Mouse (Mus musculus) macrophage (primary cell): ENCODE results near the gene Sacs. TPM values are rescaled to one million over a fixed set of nuclear protein-coding genes. Genes with fewer than 3 reads are reported as not detected.
"Not testable (repeated sequence)": the region's sequence is repeated elsewhere in the genome, so short reads cannot be mapped to it uniquely, and the experiment has no call there.

Experiments
- H3K27ac ChIP-seq: fragments of 350-480 bp; formaldehyde crosslinking; 2 replicates; pipeline ENCODE4 v1.9.0; 2021
- H3K36me3 ChIP-seq: fragments of 350-480 bp; formaldehyde crosslinking; 2 replicates; pipeline ENCODE4 v1.9.0; 2021; ENCODE audit errors: inconsistent target
- H3K4me3 ChIP-seq: fragments of 350-480 bp; formaldehyde crosslinking; 2 replicates; pipeline ENCODE4 v1.9.0; 2021; ENCODE audit errors: inconsistent target
- H3K79me2 ChIP-seq: fragments of 350-480 bp; formaldehyde crosslinking; 2 replicates; pipeline ENCODE4 v1.9.0; 2021; ENCODE audit errors: inconsistent target
- WGBS: methylation state at CpG from one replicate; pipeline ENCODE4 v1.1.7; 2026; ENCODE audit warnings: inconsistent platforms; ENCODE audit not compliant: missing documents; 5-methylcytosine and 5-hydroxymethylcytosine counted together
- polyA plus RNA-seq: library from polyadenylated mRNA; stranded (reverse); fragments of 250-400 nt; gene quantifications from 3 replicates; pipeline ENCODE4 v1.2.4, GENCODE M21; 2018; ENCODE audit warnings: inconsistent platforms

Gene Sacs
- polyA plus RNA-seq, 1 experiment from 2014 or later, result 1.3 TPM

DNA sequence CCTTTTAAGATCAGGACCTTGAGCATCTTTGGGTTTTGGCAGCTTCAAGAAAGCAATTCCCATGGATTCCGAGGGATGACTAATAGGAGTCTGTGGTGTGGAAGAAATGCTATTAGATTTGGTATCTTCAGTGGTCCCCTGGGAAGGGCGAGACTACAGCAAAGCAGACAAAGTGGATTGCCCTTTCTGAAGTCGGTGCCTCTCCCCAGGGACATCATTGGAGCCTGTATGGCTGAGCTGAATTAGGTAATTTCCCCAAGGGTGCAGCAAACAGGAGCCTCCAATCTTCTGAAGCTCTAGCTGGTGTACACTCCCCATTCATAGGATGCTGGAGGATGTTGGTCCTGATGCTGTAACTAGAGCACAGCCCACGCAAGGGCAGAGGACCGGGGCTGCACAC is 847 bp upstream of the Sacs start:
- WGBS, result 77% methylated on average over 3 of the region's 5 CpGs
- no peak overlapping the region for H3K4me3 ChIP-seq
- H3K79me2 ChIP-seq, result no peaks in the 10 kb centered on the region
- H3K27ac ChIP-seq, result no peak overlapping the region
- no peaks in the 10 kb centered on the region for H3K36me3 ChIP-seq

DNA sequence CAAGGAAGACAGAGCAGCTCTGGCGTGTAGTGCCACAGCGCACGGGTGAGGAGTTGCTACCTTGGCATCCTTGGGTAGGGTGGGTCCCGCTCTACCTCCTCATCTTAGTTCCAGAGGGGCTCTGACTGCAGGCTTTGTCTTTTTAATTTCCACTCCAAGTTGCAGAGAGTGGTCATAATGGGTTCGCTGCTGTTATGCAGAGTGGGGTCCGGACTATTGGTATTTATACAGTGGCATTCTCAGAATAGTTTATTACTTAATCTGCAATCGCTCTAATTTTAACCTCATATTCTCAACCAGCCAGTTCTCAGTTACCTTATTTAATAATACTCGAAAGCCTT is 440 bp downstream of the Sacs start:
- Histone ChIP-seq H3K27ac (no peak overlapping the region), H3K79me2 (no peaks in the 10 kb centered on the region), H3K36me3 (no peaks in the 10 kb centered on the region), H3K4me3 (no peak overlapping the region)
- 36% methylated on average over 8 of the region's 8 CpGs for WGBS

GRCm38 (mm10) chr14:61143358-61143757 is 5.1 kb downstream of the Sacs start:
- 84% methylated on average over 8 of the region's 8 CpGs for WGBS
- Histone ChIP-seq H3K4me3 (no peak overlapping the region), H3K36me3 (no peaks in the 10 kb centered on the region), H3K27ac (no peak overlapping the region), H3K79me2 (no peaks in the 10 kb centered on the region)

DNA sequence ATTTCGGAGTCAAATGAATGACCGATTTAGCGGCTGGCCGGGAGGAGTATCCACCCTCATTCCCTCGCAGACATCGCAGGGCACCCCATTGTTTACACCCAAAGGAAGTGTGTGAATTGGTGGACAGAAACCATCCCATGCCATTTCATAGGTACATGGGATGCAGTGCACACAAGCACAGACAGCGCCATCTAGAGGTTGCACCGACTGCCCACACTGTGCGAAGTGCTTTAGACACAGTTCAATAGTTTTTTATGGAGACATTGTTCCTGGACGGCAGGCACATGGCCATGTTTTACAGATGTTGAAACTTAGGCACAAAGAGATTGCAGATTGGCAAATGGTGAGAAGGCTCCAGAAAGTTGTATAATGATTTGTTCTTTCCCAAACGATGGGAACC is 5.6 kb downstream of the Sacs start:
- H3K27ac ChIP-seq, result no peak overlapping the region
- 54% methylated on average over 11 of the region's 11 CpGs for WGBS
- no peaks in the 10 kb centered on the region for H3K36me3 ChIP-seq
- H3K79me2 ChIP-seq, result no peaks in the 10 kb centered on the region
- no peak overlapping the region for H3K4me3 ChIP-seq

DNA sequence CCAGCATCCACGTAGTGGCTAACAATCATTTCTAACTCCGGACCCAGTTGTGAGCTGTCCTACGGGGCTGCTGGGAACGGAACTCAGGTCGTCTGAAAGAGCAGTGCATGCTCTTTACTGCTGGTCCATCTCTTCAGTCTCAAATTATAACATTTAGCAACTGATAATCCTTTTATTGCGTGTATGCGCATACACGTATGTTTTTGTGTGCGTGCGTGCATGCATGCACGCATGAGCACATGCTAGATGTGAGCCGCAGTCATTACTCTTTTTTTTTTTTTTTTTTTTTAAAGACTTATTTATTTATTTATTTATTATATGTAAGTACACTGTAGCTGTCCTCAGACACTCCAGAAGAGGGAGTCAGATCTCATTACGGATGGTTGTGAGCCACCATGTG is 12.2 kb downstream of the Sacs start:
- H3K36me3 ChIP-seq, H3K4me3 ChIP-seq, H3K79me2 ChIP-seq, H3K27ac ChIP-seq: not testable (repeated sequence)
- 94% methylated on average over 11 of the region's 13 CpGs for WGBS

DNA sequence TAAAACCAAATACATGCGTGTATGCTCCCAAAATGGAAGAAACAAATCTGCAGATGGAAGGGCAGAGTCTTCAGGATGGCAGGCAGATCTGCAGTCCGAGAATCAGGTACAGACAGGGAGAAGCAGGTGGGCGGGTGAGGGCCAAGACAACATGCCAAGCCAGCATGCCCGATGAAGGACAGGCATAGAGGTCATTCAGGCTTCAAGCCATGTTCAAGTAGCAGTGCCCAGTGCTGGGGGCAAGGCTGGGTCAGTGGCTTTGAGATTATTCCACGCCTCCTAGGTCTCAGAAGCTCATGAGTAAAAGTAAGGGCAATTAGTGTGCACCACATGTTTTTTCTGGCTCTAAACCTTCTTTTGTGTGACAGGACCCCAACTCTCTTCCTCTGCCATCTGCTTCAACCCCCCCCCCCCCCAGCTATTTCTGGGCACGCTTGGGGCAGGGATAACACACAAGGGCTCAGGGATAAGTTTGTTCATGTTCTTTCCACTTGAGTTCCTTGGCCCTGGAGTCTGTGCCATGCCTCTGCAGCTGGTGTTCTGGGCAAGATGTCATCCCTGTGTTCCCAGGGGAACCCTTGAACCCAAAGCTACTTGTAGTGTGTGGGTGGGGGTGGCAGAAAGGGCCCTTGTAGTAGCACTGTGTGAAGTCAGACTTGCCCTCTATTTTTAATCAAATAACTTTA is 16.8 kb downstream of the Sacs start:
- H3K36me3 ChIP-seq, result no peaks in the 10 kb centered on the region
- no peaks in the 10 kb centered on the region for H3K79me2 ChIP-seq
- H3K4me3 ChIP-seq, result no peak overlapping the region
- WGBS, result 92% methylated on average over 6 of the region's 6 CpGs
- no peak overlapping the region for H3K27ac ChIP-seq

DNA sequence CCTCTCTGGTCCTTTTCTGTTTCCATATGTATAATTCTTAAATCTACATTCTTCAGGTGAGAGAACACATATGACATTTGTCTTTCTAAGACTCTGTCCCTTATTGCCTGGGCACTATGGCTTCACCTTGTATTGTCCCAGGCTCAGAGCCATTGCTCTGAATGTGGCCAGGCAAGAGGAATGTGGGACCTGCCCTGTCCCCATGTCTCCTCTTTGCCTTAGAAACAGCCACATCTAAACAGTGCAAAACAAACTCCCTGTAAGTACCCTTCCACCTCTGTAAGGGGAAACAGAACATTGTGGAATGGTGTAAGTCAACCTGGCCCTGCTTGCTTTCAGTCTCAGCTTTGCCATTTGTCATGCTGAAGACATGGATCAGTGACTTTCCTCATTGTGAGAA is 17.4 kb downstream of the Sacs start:
- no peak overlapping the region for H3K27ac ChIP-seq

DNA sequence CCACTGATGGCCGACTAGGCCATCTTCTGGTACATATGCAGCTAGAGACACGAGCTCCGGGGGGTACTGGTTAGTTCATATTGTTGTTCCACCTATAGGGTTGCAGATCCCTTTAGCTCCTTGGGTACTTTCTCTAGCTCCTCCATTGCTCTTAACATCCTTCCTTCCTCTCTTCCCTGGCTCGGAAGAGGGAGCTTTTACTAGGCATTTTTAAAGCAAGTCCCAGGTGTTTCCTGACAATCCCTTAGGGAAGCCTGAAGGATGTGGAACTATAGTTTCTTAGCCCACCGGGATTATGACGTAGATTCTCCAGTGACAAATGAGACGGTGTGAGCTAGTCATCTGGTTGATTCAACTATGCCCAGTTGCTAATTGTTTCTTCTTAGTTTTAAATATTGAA is 19.2 kb downstream of the Sacs start:
- H3K4me3 ChIP-seq, H3K27ac ChIP-seq, H3K79me2 ChIP-seq, H3K36me3 ChIP-seq: not testable (repeated sequence)
- WGBS, result 97% methylated on average over 4 of the region's 7 CpGs

More for the DNA sequence above, 17.4 kb downstream of the Sacs start:
- Histone ChIP-seq H3K79me2 (no peaks in the 10 kb centered on the region), H3K4me3 (no peak overlapping the region), H3K36me3 (no peaks in the 10 kb centered on the region)

- Histone ChIP-seq H3K4me3 (no peak overlapping the region), H3K27ac (no peak overlapping the region), H3K79me2 (no peaks in the 10 kb centered on the region), H3K36me3 (no peaks in the 10 kb centered on the region)
- WGBS, result 100% methylated on average over 1 of the region's 1 CpGs
Observed at GRCm38 (mm10) chr14:61160920-61161319, 22.7 kb downstream of the Sacs start.

GRCm38 (mm10) chr14:61161367-61162334 is 23.4 kb downstream of the Sacs start:
- H3K4me3 ChIP-seq, result no peak overlapping the region
- H3K79me2 ChIP-seq, result no peaks in the 10 kb centered on the region
- H3K27ac ChIP-seq, result no peak overlapping the region
- WGBS, result 57% methylated on average over 9 of the region's 10 CpGs
- H3K36me3 ChIP-seq, result no peaks in the 10 kb centered on the region

GRCm38 (mm10) chr14:61164461-61164860 is 26.2 kb downstream of the Sacs start:
- Histone ChIP-seq H3K79me2 (no peaks in the 10 kb centered on the region), H3K27ac (no peak overlapping the region), H3K36me3 (no peaks in the 10 kb centered on the region), H3K4me3 (no peak overlapping the region)
- 86% methylated on average over 3 of the region's 3 CpGs for WGBS

DNA sequence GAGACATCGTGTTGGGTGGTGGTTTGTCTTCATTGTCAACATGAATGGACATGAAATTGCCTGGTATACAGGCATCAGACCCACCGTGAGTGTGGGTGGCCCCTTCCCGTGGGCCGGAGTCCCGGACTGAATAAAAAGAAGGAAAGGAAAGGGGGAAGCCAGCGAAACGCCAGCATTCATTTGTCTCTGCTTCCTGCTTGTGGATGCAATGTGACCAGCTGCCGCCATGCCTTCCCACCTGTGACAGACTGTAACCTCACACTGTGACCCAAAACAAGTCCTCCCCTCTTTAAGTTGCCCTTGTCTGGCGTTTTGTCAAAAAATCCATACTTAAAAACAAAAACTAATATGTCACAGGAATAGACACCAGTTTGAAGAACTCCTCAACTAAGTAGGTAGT is 27.7 kb downstream of the Sacs start:
- Histone ChIP-seq H3K4me3 (no peak overlapping the region), H3K79me2 (no peaks in the 10 kb centered on the region), H3K27ac (no peak overlapping the region), H3K36me3 (no peaks in the 10 kb centered on the region)
- 91% methylated on average over 8 of the region's 9 CpGs for WGBS

- no peak overlapping the region for H3K27ac ChIP-seq
- no peaks in the 10 kb centered on the region for H3K79me2 ChIP-seq
- no peaks in the 10 kb centered on the region for H3K36me3 ChIP-seq
- no peak overlapping the region for H3K4me3 ChIP-seq
- WGBS, result 78% methylated on average over 5 of the region's 5 CpGs
Observed at GRCm38 (mm10) chr14:61171261-61171970, 33.2 kb downstream of the Sacs start.

GRCm38 (mm10) chr14:61172548-61173158 is 34.4 kb downstream of the Sacs start:
- no peak overlapping the region for H3K4me3 ChIP-seq
- no peaks in the 10 kb centered on the region for H3K79me2 ChIP-seq
- no peak overlapping the region for H3K27ac ChIP-seq
- 1% methylated on average over 50 of the region's 52 CpGs for WGBS
- H3K36me3 ChIP-seq, result no peaks in the 10 kb centered on the region
